Mouse (Mus musculus): Measurements from ENCODE around the gene Shmt2.

DNA sequence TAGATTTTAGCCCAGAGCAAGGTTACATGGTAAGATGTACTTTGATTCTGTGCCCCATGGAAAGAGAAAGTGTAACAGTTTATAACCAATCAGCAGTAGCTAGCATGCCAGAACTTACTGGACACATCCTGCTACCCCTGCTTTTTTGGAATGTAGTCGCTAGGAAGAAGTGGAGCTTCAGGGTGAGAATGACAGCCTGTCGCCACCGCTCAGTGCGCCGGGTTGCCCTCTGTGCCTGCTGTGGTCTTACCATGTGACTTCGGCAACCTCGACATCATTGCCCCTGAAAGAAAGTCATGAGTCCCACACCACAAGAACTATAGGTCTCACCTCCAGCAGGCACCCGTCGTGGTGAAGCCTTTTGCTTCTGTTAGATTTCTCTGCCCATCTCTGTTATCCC lies 49.5 kb downstream of the Shmt2 start:
- no peak for TF ChIP-seq POLR2A (IDR thresholded peaks at IDR 0.05; ENCODE audit: low read depth, low read length)
- TF ChIP-seq CTCF (IDR thresholded peaks at IDR 0.05; ENCODE audit: extremely low read depth, insufficient read depth, insufficient read length, insufficient replicate concordance): no peak

Data from spleen, adult 2 months (tissue).